Mouse (Mus musculus) stomach, postnatal 0 days (tissue): ENCODE measurements around the gene G6pc.

Source experiments
- CTCF ChIP-seq: IDR thresholded peaks from 2 replicates; pipeline ENCODE4 v1.5.1; 2016; ENCODE audit warnings: antibody characterized with exemption, low read depth, mild to moderate bottlenecking, moderate library complexity
- EP300 ChIP-seq: optimal IDR thresholded peaks from 2 replicates; pipeline ENCODE3; 2016; ENCODE audit warnings: antibody characterized with exemption

- TF ChIP-seq CTCF (no peak), EP300 (no peak)
Observed at GRCm38 (mm10) chr11:101332537-101332936, 34.8 kb upstream of the G6pc start.
